Mouse (Mus musculus): ENCODE measurements at regions not wholly inside any gene's neighbourhood (a gene's known extent, or its start where the extent isn't known, plus 50 kb on each side); places are given as distances from the start of the nearest gene placed in this dataset.
"Not testable (repeated sequence)": the region's sequence is repeated elsewhere in the genome, so short reads cannot be mapped to it uniquely, and the experiment has no call there.

GRCm38 (mm10) chr17:91551058-91551691, 458.3 kb upstream of the Nrxn1 start:
- not testable (repeated sequence) for H3K4me1 ChIP-seq (ENCODE audit: control insufficient read depth, insufficient read depth, low read length)
- ATAC-seq (ENCODE audit: low read depth): peak; percentile 56; the same call in 1 of the 2 replicates
- WGBS: 82% methylated on average over 5 of the region's 9 CpGs

GRCm38 (mm10) chr17:91531488-91531887, 438.6 kb upstream of the Nrxn1 start:
- Histone ChIP-seq H3K27ac (ENCODE audit: low read depth, low read length) (no peak overlapping the region), H3K36me3 (ENCODE audit: control insufficient read depth, insufficient read depth, low read length) (no peaks in the 10 kb centered on the region), H3K4me3 (ENCODE audit: low read depth, low read length) (no peak overlapping the region), H3K27me3 (ENCODE audit: control insufficient read depth, insufficient read depth, low read length) (no peaks in the 10 kb centered on the region), H3K9me3 (ENCODE audit: control insufficient read depth, low read length) (no peaks in the 10 kb centered on the region), H3K4me2 (ENCODE audit: low read depth, low read length) (no peak overlapping the region), H3K9ac (replicated peaks; ENCODE audit: low read depth, low read length) (no peak overlapping the region), H3K4me1 (ENCODE audit: control insufficient read depth, insufficient read depth, low read length) (no peaks in the 10 kb centered on the region)
- no peak for ATAC-seq (ENCODE audit: low read depth)
- 89% methylated on average over 1 of the region's 1 CpGs for WGBS

More at GRCm38 (mm10) chr17:91551058-91551691, 458.3 kb upstream of the Nrxn1 start:
- not testable (repeated sequence) for H3K9me3 ChIP-seq (ENCODE audit: control insufficient read depth, low read length); H3K9ac ChIP-seq (replicated peaks; ENCODE audit: low read depth, low read length); H3K36me3 ChIP-seq (ENCODE audit: control insufficient read depth, insufficient read depth, low read length); H3K27me3 ChIP-seq (ENCODE audit: control insufficient read depth, insufficient read depth, low read length); H3K4me3 ChIP-seq (ENCODE audit: low read depth, low read length); H3K27ac ChIP-seq (ENCODE audit: low read depth, low read length); H3K4me2 ChIP-seq (ENCODE audit: low read depth, low read length)

GRCm38 (mm10) chr17:91517256-91517655, 424.4 kb upstream of the Nrxn1 start:
- H3K4me3 ChIP-seq (ENCODE audit: low read depth, low read length): no peak overlapping the region
- H3K9me3 ChIP-seq (ENCODE audit: control insufficient read depth, low read length): no peaks in the 10 kb centered on the region
- no peaks in the 10 kb centered on the region for H3K36me3 ChIP-seq (ENCODE audit: control insufficient read depth, insufficient read depth, low read length)
- no peaks in the 10 kb centered on the region for H3K4me1 ChIP-seq (ENCODE audit: control insufficient read depth, insufficient read depth, low read length)
- H3K9ac ChIP-seq (replicated peaks; ENCODE audit: low read depth, low read length): no peak overlapping the region
- H3K27me3 ChIP-seq (ENCODE audit: control insufficient read depth, insufficient read depth, low read length): no peaks in the 10 kb centered on the region
- ATAC-seq (ENCODE audit: low read depth): no peak
- no peak overlapping the region for H3K4me2 ChIP-seq (ENCODE audit: low read depth, low read length)
- H3K27ac ChIP-seq (ENCODE audit: low read depth, low read length): no peak overlapping the region

All from neural tube, embryonic 14.5 days (tissue).